Mouse (Mus musculus): ENCODE data around the gene Actl6b.

- TF ChIP-seq POLR2A (IDR thresholded peaks at IDR 0.05; ENCODE audit: control insufficient read depth, extremely low read depth, insufficient read depth, low read length, poor library complexity): peak; percentile 54; the same call in 1 of the 2 replicates
- no peak for TF ChIP-seq CTCF (IDR thresholded peaks at IDR 0.05; ENCODE audit: borderline replicate concordance, control insufficient read depth, extremely low read depth, insufficient read depth, low read length, poor library complexity)
Measured at GRCm38 (mm10) chr5:137596601-137597261, 43.4 kb downstream of the Actl6b start.
